Mouse (Mus musculus): ENCODE results near the gene Gsdme. TPM values are rescaled to one million over a fixed set of nuclear protein-coding genes. Genes with fewer than 3 reads are reported as not detected.

The Gsdme gene
- polyA plus RNA-seq, 1 experiment from 2014 or later = 58.3 TPM

DNA sequence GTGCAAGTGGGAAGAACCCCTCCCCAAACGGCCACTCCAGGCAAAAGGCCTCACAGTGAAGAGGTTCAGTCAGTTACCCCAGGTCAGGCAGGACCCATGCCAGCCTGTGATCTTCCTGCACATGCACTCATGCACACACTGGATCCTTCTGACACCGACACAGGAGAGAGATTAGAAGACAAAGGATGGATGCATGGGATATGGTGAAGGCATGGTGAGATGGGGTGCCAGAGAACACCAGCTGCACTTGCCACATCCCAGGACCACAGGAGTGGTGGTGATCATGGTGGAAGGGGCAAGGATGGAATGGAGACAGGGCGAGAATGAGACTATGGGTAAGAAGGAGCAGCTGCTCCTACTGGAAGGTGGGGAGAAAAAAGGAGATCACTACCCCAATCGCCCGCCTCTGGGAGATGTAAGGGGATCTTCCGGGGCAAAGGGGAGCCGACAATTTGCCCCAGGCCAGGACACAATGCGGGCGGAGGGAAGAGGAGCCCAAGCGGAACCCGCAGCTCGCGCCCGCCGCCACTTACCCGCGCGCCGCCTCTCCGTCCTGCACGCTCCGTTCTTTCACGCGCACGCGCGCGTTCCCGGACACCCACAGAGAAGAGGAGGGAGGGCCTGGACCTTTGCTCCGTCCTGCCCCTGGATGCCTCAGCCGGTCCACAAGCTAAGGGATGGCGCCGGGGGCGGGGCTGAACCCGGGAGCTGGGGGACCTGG, 2.3 kb downstream of the Gsdme start:
- DNase-seq (ENCODE audit: low spot score) = peak; percentile 87
- Histone ChIP-seq H3K4me1 (ENCODE audit: control insufficient read depth, insufficient read depth, low read length) (peaks cover 5% of the 10 kb centered on the region; the same call in 1 of the 2 replicates), H3K36me3 (ENCODE audit: control insufficient read depth, insufficient read depth, low read length) (no peaks in the 10 kb centered on the region), H3K9ac (ENCODE audit: low read length) (peak overlapping the region; percentile 76), H3K9me3 (replicated peaks; ENCODE audit: control insufficient read depth, low read length) (no peaks in the 10 kb centered on the region), H3K27ac (ENCODE audit: low read depth, low read length) (peak overlapping the region; percentile 49), H3K4me3 (ENCODE audit: low read depth, low read length) (peak overlapping the region; percentile 47), H3K4me2 (ENCODE audit: low read length) (peak overlapping the region; percentile 61), H3K27me3 (replicated peaks; ENCODE audit: control insufficient read depth, insufficient read depth, low read length) (no peaks in the 10 kb centered on the region)
- 2% methylated on average over 35 of the region's 35 CpGs for WGBS
- ATAC-seq = peak; percentile 93

DNA sequence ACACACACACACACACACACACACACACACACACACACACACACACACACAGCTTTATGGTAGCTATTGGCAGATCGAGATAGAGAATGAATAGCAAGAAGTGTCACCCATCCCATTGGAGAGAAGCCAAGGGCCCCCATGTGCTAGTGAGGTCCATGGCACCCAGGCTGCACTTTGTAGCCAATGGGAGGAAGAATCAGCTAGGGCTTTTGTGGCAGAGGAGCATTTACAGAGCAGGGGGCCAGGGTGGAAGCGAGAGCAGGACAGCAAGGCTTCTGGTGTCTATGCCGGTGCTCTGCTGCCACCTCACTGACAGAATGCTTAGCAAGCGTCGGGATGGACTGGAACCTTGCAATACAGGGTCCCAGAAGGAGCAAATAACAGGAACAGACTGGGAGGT, 8.3 kb downstream of the Gsdme start:
- H3K27me3 ChIP-seq (replicated peaks; ENCODE audit: control insufficient read depth, insufficient read depth, low read length) = no peaks in the 10 kb centered on the region
- ATAC-seq = no peak
- no peaks in the 10 kb centered on the region for H3K4me1 ChIP-seq (ENCODE audit: control insufficient read depth, insufficient read depth, low read length)
- H3K9ac ChIP-seq (ENCODE audit: low read length) = no peak overlapping the region
- no peak overlapping the region for H3K4me2 ChIP-seq (ENCODE audit: low read length)
- no peak for DNase-seq (ENCODE audit: low spot score)
- H3K9me3 ChIP-seq (replicated peaks; ENCODE audit: control insufficient read depth, low read length) = no peaks in the 10 kb centered on the region
- no peak overlapping the region for H3K27ac ChIP-seq (ENCODE audit: low read depth, low read length)
- 80% methylated on average over 5 of the region's 5 CpGs for WGBS
- no peaks in the 10 kb centered on the region for H3K36me3 ChIP-seq (ENCODE audit: control insufficient read depth, insufficient read depth, low read length)
- no peak overlapping the region for H3K4me3 ChIP-seq (ENCODE audit: low read depth, low read length)

DNA sequence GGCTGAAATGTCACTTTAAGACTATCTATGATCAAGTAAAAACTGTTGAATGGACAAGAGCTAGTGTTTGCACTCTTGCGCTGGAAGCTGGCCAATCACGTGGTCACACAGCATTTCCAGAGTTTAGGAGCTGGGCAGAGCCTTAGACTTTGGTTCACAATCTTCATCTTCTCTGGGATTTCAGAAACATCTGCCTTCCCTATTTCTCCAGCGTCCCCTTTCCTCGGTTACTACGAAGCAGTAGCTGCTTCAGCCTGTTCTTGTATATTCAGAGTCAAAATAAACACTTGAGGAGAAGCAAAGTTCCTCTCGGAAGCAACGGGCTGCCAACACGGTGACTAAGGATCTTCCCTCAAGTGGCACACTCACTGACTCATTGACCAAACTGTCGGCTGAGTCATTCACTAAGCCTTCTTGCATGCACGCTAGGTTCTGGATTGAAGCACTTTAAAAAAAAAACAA, 8.9 kb downstream of the Gsdme start:
- Histone ChIP-seq H3K36me3 (ENCODE audit: control insufficient read depth, insufficient read depth, low read length) (no peaks in the 10 kb centered on the region), H3K27me3 (replicated peaks; ENCODE audit: control insufficient read depth, insufficient read depth, low read length) (no peaks in the 10 kb centered on the region), H3K4me2 (ENCODE audit: low read length) (no peak overlapping the region), H3K27ac (ENCODE audit: low read depth, low read length) (no peak overlapping the region), H3K4me1 (ENCODE audit: control insufficient read depth, insufficient read depth, low read length) (no peaks in the 10 kb centered on the region), H3K9ac (ENCODE audit: low read length) (no peak overlapping the region), H3K4me3 (ENCODE audit: low read depth, low read length) (no peak overlapping the region), H3K9me3 (replicated peaks; ENCODE audit: control insufficient read depth, low read length) (no peaks in the 10 kb centered on the region)
- DNase-seq (ENCODE audit: low spot score) (no peak), ATAC-seq (no peak)
- 69% methylated on average over 10 of the region's 10 CpGs for WGBS

DNA sequence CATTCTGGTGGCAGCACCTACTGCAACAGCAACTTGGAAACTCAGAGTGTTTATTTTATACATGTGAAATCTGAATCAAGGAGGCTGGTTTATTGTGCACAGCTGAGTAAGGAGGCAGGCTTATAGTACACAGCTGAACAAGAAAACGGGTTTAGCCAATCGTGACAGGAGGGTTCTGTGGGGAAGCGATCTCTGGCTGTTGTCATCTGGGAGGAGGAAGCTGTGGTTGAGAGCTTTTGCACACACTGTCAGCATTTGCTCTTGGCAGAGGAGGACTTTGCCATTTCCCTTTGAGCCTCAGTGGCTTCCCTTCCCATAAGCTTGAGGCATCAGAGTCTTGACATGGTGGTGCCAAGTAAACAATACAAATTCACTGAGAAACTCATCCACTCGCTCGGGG, 11.0 kb downstream of the Gsdme start:
- no peak for ATAC-seq
- no peaks in the 10 kb centered on the region for H3K9me3 ChIP-seq (replicated peaks; ENCODE audit: control insufficient read depth, low read length)
- no peak overlapping the region for H3K4me3 ChIP-seq (ENCODE audit: low read depth, low read length)
- H3K4me1 ChIP-seq (ENCODE audit: control insufficient read depth, insufficient read depth, low read length) = no peaks in the 10 kb centered on the region
- no peaks in the 10 kb centered on the region for H3K27me3 ChIP-seq (replicated peaks; ENCODE audit: control insufficient read depth, insufficient read depth, low read length)
- no peaks in the 10 kb centered on the region for H3K36me3 ChIP-seq (ENCODE audit: control insufficient read depth, insufficient read depth, low read length)
- no peak overlapping the region for H3K9ac ChIP-seq (ENCODE audit: low read length)
- no peak for DNase-seq (ENCODE audit: low spot score)
- no peak overlapping the region for H3K4me2 ChIP-seq (ENCODE audit: low read length)
- WGBS = 87% methylated on average over 5 of the region's 5 CpGs
- H3K27ac ChIP-seq (ENCODE audit: low read depth, low read length) = no peak overlapping the region

DNA sequence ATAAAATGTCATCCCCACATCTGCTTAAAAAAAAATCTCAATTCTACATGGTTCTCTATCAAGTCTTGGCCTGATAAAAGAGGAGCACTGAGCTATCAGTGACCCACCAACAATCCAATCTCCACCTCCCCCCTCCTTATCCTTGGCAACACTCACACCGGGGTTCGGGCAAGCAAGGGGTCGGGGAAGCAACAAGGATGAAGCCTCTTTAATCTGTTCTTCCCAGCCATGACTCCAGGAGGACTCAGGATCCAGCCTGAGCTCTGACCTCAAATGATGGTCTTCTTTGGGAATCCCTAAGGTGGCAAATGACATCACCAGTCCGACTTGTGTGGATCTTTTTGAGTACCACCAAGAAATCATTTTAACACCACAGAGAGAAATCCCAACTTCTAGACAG, 15.9 kb downstream of the Gsdme start:
- ATAC-seq = no peak
- DNase-seq (ENCODE audit: low spot score) = no peak
- 89% methylated on average over 4 of the region's 4 CpGs for WGBS
- Histone ChIP-seq H3K27ac (ENCODE audit: low read depth, low read length) (no peak overlapping the region), H3K36me3 (ENCODE audit: control insufficient read depth, insufficient read depth, low read length) (no peaks in the 10 kb centered on the region), H3K4me2 (ENCODE audit: low read length) (no peak overlapping the region), H3K4me3 (ENCODE audit: low read depth, low read length) (no peak overlapping the region), H3K27me3 (replicated peaks; ENCODE audit: control insufficient read depth, insufficient read depth, low read length) (no peaks in the 10 kb centered on the region), H3K9ac (ENCODE audit: low read length) (no peak overlapping the region), H3K4me1 (ENCODE audit: control insufficient read depth, insufficient read depth, low read length) (no peaks in the 10 kb centered on the region), H3K9me3 (replicated peaks; ENCODE audit: control insufficient read depth, low read length) (no peaks in the 10 kb centered on the region)

DNA sequence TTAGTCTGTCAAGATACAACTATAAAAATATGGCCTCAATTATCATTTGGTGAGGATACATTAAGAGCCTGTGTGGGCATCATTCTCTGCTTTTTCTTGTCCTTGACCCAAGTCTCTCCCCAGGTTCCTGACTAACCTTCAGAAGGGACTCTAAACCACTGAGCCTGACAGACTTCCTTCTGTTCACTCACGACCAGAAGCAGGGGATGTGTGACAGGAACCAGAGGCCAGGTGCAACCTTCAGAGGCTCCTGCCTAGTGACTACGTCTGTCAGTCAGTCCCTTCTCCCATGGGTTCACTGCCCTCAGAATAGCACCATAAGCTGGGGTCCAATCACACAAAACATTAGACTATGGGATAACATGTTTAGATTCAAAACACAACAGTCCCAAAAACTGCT, 16.3 kb downstream of the Gsdme start:
- DNase-seq (ENCODE audit: low spot score) (no peak), ATAC-seq (no peak)
- Histone ChIP-seq H3K4me1 (ENCODE audit: control insufficient read depth, insufficient read depth, low read length) (no peaks in the 10 kb centered on the region), H3K36me3 (ENCODE audit: control insufficient read depth, insufficient read depth, low read length) (no peaks in the 10 kb centered on the region), H3K9me3 (replicated peaks; ENCODE audit: control insufficient read depth, low read length) (no peaks in the 10 kb centered on the region), H3K27me3 (replicated peaks; ENCODE audit: control insufficient read depth, insufficient read depth, low read length) (no peaks in the 10 kb centered on the region), H3K27ac (ENCODE audit: low read depth, low read length) (no peak overlapping the region), H3K4me3 (ENCODE audit: low read depth, low read length) (no peak overlapping the region), H3K9ac (ENCODE audit: low read length) (no peak overlapping the region), H3K4me2 (ENCODE audit: low read length) (no peak overlapping the region)
- WGBS = 75% methylated on average over 2 of the region's 2 CpGs

DNA sequence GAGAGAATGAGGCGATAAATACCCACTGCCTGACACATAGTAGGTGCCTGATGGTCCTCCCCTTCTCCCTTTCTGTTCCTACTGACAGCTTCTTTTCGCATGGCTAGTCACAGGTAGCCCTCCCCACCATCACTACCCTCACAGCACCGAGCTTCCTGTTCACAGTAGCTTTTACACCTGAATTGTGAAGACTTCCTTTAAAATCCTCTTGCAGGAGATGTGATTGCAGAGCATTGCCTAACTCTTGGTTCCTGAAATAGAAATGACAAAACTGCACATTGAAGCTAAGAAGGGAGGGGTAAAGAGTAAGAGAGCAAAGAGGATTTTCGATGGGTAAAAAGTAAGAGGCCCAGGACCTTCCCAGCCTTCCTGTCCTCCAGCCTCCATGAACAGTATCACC, 18.7 kb downstream of the Gsdme start:
- no peaks in the 10 kb centered on the region for H3K4me1 ChIP-seq (ENCODE audit: control insufficient read depth, insufficient read depth, low read length)
- ATAC-seq (no peak), DNase-seq (ENCODE audit: low spot score) (no peak)
- H3K9ac ChIP-seq (ENCODE audit: low read length) = no peak overlapping the region
- H3K4me2 ChIP-seq (ENCODE audit: low read length) = no peak overlapping the region
- H3K36me3 ChIP-seq (ENCODE audit: control insufficient read depth, insufficient read depth, low read length) = no peaks in the 10 kb centered on the region
- H3K27me3 ChIP-seq (replicated peaks; ENCODE audit: control insufficient read depth, insufficient read depth, low read length) = no peaks in the 10 kb centered on the region
- no peak overlapping the region for H3K4me3 ChIP-seq (ENCODE audit: low read depth, low read length)
- H3K9me3 ChIP-seq (replicated peaks; ENCODE audit: control insufficient read depth, low read length) = no peaks in the 10 kb centered on the region
- no peak overlapping the region for H3K27ac ChIP-seq (ENCODE audit: low read depth, low read length)
- 94% methylated on average over 4 of the region's 4 CpGs for WGBS

DNA sequence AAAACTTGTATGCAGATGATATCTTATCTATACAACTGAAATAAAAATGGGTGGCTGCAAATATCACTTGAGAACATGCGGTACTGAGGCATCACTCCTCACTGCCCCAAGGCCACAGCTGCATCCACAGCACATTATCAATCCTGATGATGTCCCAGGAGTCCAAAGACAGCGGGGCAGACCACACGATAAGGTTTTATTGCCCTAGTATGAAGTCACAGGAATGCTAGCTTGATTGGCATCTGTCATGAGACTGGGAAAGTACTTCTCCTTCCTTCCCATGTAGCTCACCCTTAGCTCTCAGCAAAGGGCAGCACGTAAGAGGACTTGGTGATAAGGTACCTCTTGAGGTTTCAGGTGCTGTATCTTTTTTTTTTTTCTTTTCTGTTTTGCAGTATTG, 19.5 kb downstream of the Gsdme start:
- WGBS = 91% methylated on average over 4 of the region's 4 CpGs
- H3K4me2 ChIP-seq (ENCODE audit: low read length) = no peak overlapping the region
- no peaks in the 10 kb centered on the region for H3K36me3 ChIP-seq (ENCODE audit: control insufficient read depth, insufficient read depth, low read length)
- ATAC-seq (no peak), DNase-seq (ENCODE audit: low spot score) (no peak)
- H3K4me1 ChIP-seq (ENCODE audit: control insufficient read depth, insufficient read depth, low read length) = no peaks in the 10 kb centered on the region
- no peak overlapping the region for H3K27ac ChIP-seq (ENCODE audit: low read depth, low read length)
- no peak overlapping the region for H3K4me3 ChIP-seq (ENCODE audit: low read depth, low read length)
- H3K27me3 ChIP-seq (replicated peaks; ENCODE audit: control insufficient read depth, insufficient read depth, low read length) = no peaks in the 10 kb centered on the region
- no peak overlapping the region for H3K9ac ChIP-seq (ENCODE audit: low read length)
- no peaks in the 10 kb centered on the region for H3K9me3 ChIP-seq (replicated peaks; ENCODE audit: control insufficient read depth, low read length)

DNA sequence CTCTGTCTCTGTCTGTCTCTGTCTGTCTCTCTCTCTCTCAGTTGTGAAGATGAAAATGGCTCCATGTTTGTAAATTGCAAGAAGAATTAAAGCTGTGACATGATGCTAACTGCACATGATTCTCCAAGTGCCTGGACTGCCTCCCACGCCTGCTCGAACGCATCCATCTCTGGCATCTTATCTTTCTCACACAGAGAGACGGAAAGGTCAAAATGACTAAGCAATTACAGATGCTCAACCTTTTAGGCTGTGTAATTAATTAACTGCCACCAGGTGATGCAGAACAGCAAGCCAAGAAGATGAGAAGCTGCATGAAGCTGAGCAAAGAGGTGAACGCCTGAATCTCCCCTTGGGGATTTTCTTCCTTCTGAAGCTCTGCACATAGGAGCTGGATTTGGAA, 23.2 kb downstream of the Gsdme start:
- no peak for ATAC-seq
- H3K9me3 ChIP-seq (replicated peaks; ENCODE audit: control insufficient read depth, low read length) = no peaks in the 10 kb centered on the region
- no peak overlapping the region for H3K4me2 ChIP-seq (ENCODE audit: low read length)
- DNase-seq (ENCODE audit: low spot score) = no peak
- 84% methylated on average over 5 of the region's 5 CpGs for WGBS
- no peak overlapping the region for H3K27ac ChIP-seq (ENCODE audit: low read depth, low read length)
- no peak overlapping the region for H3K9ac ChIP-seq (ENCODE audit: low read length)
- H3K27me3 ChIP-seq (replicated peaks; ENCODE audit: control insufficient read depth, insufficient read depth, low read length) = no peaks in the 10 kb centered on the region
- H3K4me1 ChIP-seq (ENCODE audit: control insufficient read depth, insufficient read depth, low read length) = no peaks in the 10 kb centered on the region
- H3K4me3 ChIP-seq (ENCODE audit: low read depth, low read length) = no peak overlapping the region
- no peaks in the 10 kb centered on the region for H3K36me3 ChIP-seq (ENCODE audit: control insufficient read depth, insufficient read depth, low read length)

Data from forebrain, embryonic 14.5 days (tissue).